Mouse (Mus musculus) embryonic facial prominence, embryonic 15.5 days (tissue): ENCODE measurements at regions not wholly inside any gene's neighbourhood (a gene's known extent, or its start where the extent isn't known, plus 50 kb on each side); places are given as distances from the start of the nearest gene placed in this dataset.

Experiments
- ATAC-seq: fragments of 200-750 bp; cut with Nextera tagmentation; 2 replicates; pipeline ENCODE4 v1.8.0; 2017; ENCODE audit warnings: low read depth, moderate TSS enrichment; ENCODE audit not compliant: insufficient number of reproducible peaks, low FRiP score, low TSS enrichment
- H3K27ac ChIP-seq: fragments of 300-500 bp; sonication (generic); replicated peaks from 2 replicates; pipeline ENCODE4 v1.5.1; 2015; ENCODE audit warnings: mild to moderate bottlenecking, inconsistent platforms
- H3K27me3 ChIP-seq: fragments of 300-500 bp; sonication (generic); 2 replicates; pipeline ENCODE4 v1.6.1; 2015; ENCODE audit warnings: inconsistent platforms
- H3K36me3 ChIP-seq: fragments of 300-500 bp; sonication (generic); 2 replicates; pipeline ENCODE4 v1.6.1; 2015; ENCODE audit warnings: mild to moderate bottlenecking, inconsistent platforms
- H3K4me1 ChIP-seq: fragments of 300-500 bp; sonication (generic); 2 replicates; pipeline ENCODE4 v1.6.1; 2015; ENCODE audit warnings: inconsistent platforms
- H3K4me2 ChIP-seq: fragments of 300-500 bp; sonication (generic); replicated peaks from 2 replicates; pipeline ENCODE4 v1.6.1; 2015; ENCODE audit warnings: mild to moderate bottlenecking, inconsistent platforms
- H3K4me3 ChIP-seq: fragments of 300-500 bp; sonication (generic); replicated peaks from 2 replicates; pipeline ENCODE4 v1.5.1; 2015; ENCODE audit warnings: mild to moderate bottlenecking, inconsistent platforms
- H3K9ac ChIP-seq: fragments of 300-500 bp; sonication (generic); 2 replicates; pipeline ENCODE4 v1.6.1; 2015; ENCODE audit warnings: inconsistent platforms
- H3K9me3 ChIP-seq: fragments of 300-500 bp; sonication (generic); replicated peaks from 2 replicates; pipeline ENCODE4 v1.6.1; 2016; ENCODE audit warnings: inconsistent platforms
- WGBS: fragments of 180-500 bp; shearing (Covaris S2); methylation state at CpG from one replicate; pipeline ENCODE4 v1.1.7; 2015; 5-methylcytosine and 5-hydroxymethylcytosine counted together

DNA sequence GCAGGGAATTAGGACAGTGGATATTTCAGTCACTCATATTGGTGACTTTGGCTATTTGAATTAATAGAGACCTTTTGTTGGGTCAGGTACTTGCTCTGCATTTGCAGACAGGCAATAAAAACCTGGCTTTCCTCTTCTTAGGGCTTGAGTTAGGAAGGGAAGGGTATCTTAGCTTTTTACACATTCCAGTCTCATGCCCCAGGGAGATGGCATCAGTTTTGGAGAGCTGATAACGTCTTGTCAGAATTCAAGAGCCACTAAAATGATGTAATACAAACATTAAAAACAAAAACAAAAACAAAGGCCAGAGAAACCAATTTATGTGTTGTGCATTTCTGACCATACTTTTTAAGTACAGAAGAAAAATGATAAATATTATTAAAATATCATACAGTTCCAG is 214.3 kb downstream of the Ktn1 start:
- no peak overlapping the region for H3K4me2 ChIP-seq
- WGBS, result 52% methylated on average over 1 of the region's 1 CpGs
- no peaks in the 10 kb centered on the region for H3K27me3 ChIP-seq
- H3K9ac ChIP-seq, result no peak overlapping the region
- no peak for ATAC-seq
- H3K36me3 ChIP-seq, result no peaks in the 10 kb centered on the region
- H3K4me3 ChIP-seq, result no peak overlapping the region
- no peaks in the 10 kb centered on the region for H3K9me3 ChIP-seq
- no peak overlapping the region for H3K27ac ChIP-seq
- H3K4me1 ChIP-seq, result peaks cover 4% of the 10 kb centered on the region; the same call in 1 of the 2 replicates

- H3K9me3 ChIP-seq, result no peaks in the 10 kb centered on the region
- no peaks in the 10 kb centered on the region for H3K27me3 ChIP-seq
- no peak for ATAC-seq
- H3K4me2 ChIP-seq, result no peak overlapping the region
- no peak overlapping the region for H3K4me3 ChIP-seq
- H3K4me1 ChIP-seq, result peaks cover 4% of the 10 kb centered on the region; the same call in 1 of the 2 replicates
- H3K36me3 ChIP-seq, result no peaks in the 10 kb centered on the region
- no peak overlapping the region for H3K9ac ChIP-seq
- WGBS, result 31% methylated on average over 5 of the region's 5 CpGs
- H3K27ac ChIP-seq, result no peak overlapping the region
These were observed 214.8 kb downstream of the Ktn1 start for GRCm38 (mm10) chr14:47863067-47863466.

DNA sequence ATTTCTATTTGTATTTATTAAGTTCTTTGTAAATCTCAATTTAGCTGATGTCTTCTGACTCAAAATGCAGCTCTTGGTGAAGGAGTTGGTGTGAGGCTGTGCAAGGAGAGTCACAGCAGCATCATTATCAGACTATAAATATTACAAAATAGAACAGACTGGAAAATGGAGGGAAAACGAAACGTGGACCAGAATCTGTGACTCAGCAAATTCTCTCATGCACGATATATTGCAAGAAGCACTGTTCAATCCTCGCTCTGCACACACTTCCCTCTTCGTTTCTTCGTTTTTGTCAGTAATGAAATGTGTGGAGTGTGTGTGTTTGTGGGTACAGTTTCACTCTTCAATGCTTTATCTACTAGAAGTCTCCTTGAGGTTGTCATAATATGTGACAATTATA is 215.5 kb downstream of the Ktn1 start:
- Histone ChIP-seq H3K36me3 (no peaks in the 10 kb centered on the region), H3K27ac (no peak overlapping the region), H3K4me3 (no peak overlapping the region), H3K27me3 (no peaks in the 10 kb centered on the region), H3K4me2 (no peak overlapping the region), H3K4me1 (no peaks in the 10 kb centered on the region; the same call in 1 of the 2 replicates), H3K9me3 (no peaks in the 10 kb centered on the region), H3K9ac (no peak overlapping the region)
- no peak for ATAC-seq
- 83% methylated on average over 6 of the region's 6 CpGs for WGBS

- no peaks in the 10 kb centered on the region for H3K27me3 ChIP-seq
- no peaks in the 10 kb centered on the region; the same call in 1 of the 2 replicates for H3K4me1 ChIP-seq
- no peaks in the 10 kb centered on the region for H3K9me3 ChIP-seq
- H3K4me2 ChIP-seq, result no peak overlapping the region
- H3K27ac ChIP-seq, result no peak overlapping the region
- H3K4me3 ChIP-seq, result no peak overlapping the region
- WGBS, result 85% methylated on average over 2 of the region's 2 CpGs
- H3K9ac ChIP-seq, result no peak overlapping the region
- no peak for ATAC-seq
- no peaks in the 10 kb centered on the region for H3K36me3 ChIP-seq
These were observed 218.8 kb downstream of the Ktn1 start for GRCm38 (mm10) chr14:47867017-47867416.

DNA sequence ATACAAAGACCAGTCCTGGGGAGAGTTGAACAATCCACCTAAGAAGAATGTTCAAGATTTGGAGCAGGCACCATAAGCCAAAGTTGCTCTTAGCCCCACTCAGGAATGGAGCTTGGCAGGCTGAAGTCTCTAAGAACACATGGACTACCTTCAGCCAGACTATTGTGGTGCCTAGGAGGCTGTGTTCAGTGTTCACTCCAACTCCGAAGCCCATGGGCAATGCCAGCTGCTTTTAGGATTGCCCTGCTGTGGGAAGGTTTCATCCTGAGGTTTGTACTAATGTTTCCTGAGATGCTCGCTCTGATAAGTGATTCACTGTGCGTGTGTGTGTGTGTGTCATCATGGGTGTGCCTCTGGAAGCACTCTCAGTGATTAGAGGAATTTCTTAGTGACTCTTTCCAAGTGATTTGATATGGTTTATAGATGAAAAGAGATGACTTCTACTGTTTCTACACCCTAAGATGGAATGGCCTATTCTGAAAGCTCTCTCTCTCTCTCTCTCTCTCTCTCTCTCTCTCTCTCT is 220.1 kb downstream of the Ktn1 start:
- Histone ChIP-seq H3K27ac (no peak overlapping the region), H3K9me3 (no peaks in the 10 kb centered on the region), H3K27me3 (no peaks in the 10 kb centered on the region), H3K36me3 (no peaks in the 10 kb centered on the region), H3K4me2 (no peak overlapping the region), H3K4me3 (no peak overlapping the region), H3K4me1 (no peaks in the 10 kb centered on the region; the same call in 1 of the 2 replicates), H3K9ac (no peak overlapping the region)
- 64% methylated on average over 3 of the region's 3 CpGs for WGBS
- no peak for ATAC-seq

- Histone ChIP-seq H3K9me3 (no peaks in the 10 kb centered on the region), H3K36me3 (no peaks in the 10 kb centered on the region), H3K27me3 (no peaks in the 10 kb centered on the region), H3K27ac (no peak overlapping the region), H3K4me1 (no peaks in the 10 kb centered on the region), H3K9ac (no peak overlapping the region), H3K4me3 (no peak overlapping the region), H3K4me2 (no peak overlapping the region)
- no peak for ATAC-seq
- WGBS, result 36% methylated on average over 5 of the region's 5 CpGs
These were observed 228.3 kb downstream of the Ktn1 start for GRCm38 (mm10) chr14:47876585-47876984.

DNA sequence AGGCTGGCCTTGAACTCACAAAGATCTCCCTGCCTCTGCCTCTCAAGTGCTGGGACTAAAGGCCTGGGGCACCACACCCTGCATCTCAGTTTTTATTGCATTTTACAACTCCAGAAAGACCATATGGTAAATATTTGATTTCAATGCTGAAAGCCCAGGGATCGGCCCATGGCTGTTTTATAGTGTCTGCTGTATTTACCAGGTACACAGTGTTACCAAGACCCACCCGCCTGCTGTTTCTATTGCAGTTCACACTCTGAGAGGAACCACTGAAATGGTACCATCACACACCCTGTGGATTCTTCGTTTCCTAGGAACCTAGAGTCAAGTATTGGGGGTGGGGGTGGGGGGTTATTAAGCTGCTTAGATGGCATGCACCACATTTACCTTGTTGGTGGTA is 228.9 kb downstream of the Ktn1 start:
- no peak overlapping the region for H3K4me2 ChIP-seq
- H3K27ac ChIP-seq, result no peak overlapping the region
- H3K4me3 ChIP-seq, result no peak overlapping the region
- no peaks in the 10 kb centered on the region for H3K36me3 ChIP-seq
- H3K9me3 ChIP-seq, result no peaks in the 10 kb centered on the region
- 83% methylated on average over 3 of the region's 3 CpGs for WGBS
- no peaks in the 10 kb centered on the region for H3K27me3 ChIP-seq
- ATAC-seq, result no peak
- no peak overlapping the region for H3K9ac ChIP-seq
- H3K4me1 ChIP-seq, result no peaks in the 10 kb centered on the region

GRCm38 (mm10) chr14:47877771-47878443 is 229.7 kb downstream of the Ktn1 start:
- Histone ChIP-seq H3K9me3 (no peaks in the 10 kb centered on the region), H3K27ac (no peak overlapping the region), H3K4me3 (no peak overlapping the region), H3K27me3 (no peaks in the 10 kb centered on the region), H3K4me1 (no peaks in the 10 kb centered on the region), H3K36me3 (no peaks in the 10 kb centered on the region), H3K4me2 (no peak overlapping the region), H3K9ac (no peak overlapping the region)
- no peak for ATAC-seq
- WGBS, result 94% methylated on average over 5 of the region's 5 CpGs

DNA sequence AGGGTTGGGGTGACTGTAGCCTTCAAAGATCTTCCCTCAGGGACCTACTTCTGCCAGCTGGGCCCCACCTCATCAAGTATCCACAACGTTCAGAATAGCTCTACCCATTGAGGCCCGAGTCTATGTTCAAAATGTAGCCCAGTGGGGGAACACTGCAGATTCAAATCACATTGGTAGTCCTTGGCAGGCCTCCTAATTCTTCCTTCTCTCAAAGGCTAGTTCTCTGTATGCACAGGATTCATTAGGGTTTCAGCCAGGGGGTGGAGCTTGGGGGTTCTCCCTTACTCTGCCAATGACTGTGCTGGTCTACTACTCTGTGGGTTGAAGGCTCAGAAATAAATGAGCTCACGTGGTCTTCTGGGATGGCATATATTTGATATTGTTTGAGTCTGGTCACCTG is 235.3 kb upstream of the Peli2 start:
- Histone ChIP-seq H3K9ac (no peak overlapping the region), H3K27ac (no peak overlapping the region), H3K27me3 (no peaks in the 10 kb centered on the region), H3K4me1 (no peaks in the 10 kb centered on the region), H3K4me2 (no peak overlapping the region), H3K9me3 (no peaks in the 10 kb centered on the region), H3K36me3 (no peaks in the 10 kb centered on the region), H3K4me3 (no peak overlapping the region)
- no peak; the same call in 1 of the 2 replicates for ATAC-seq
- WGBS, result 72% methylated on average over 3 of the region's 3 CpGs

DNA sequence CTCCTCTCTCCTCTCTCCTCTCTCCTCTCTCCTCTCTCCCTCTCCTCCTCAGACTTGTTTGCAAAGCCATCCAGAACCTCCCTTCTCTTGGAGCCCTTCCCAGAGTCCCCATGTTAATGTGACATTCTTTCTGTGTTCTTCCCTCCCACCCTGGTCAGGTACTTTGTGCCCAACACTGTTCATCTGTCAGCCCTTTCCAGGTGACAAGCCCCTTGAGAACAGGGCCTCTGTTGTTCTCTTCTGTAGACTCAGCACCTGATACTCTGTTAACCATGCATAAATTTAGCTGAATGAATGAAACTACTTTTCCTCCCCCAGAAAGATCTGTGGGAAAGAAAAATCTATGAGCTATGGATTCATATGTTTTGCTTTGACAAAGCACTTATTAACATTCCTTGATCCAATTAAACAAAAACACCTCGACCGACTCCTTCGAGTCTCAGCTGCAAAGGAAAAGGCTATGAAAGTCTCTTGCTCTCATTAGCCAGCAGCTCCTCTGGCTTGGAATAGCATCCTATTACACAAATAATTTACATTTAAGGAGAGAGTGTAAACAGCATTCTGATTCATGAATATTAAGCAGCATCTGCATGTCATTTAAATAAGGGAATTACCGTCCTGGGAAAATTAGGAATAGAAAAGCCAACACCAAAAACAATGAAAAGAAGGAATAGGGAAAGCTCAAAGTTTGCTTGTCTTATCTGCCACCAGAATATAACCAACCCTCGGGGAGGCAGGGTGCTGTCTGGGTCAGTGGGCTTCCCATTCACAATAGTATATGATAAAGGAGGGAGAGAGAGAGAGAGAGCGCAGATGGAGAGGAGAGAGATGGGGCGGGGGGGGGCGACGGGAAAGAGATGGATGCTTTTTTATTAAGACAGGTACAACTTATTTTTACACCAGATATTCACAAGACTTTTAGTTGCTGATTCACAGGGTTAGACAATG is 230.1 kb upstream of the Peli2 start:
- H3K4me3 ChIP-seq, result no peak overlapping the region
- 72% methylated on average over 9 of the region's 9 CpGs for WGBS
- H3K9me3 ChIP-seq, result no peaks in the 10 kb centered on the region
- H3K36me3 ChIP-seq, result no peaks in the 10 kb centered on the region
- no peak overlapping the region for H3K9ac ChIP-seq
- no peaks in the 10 kb centered on the region for H3K27me3 ChIP-seq
- H3K4me1 ChIP-seq, result no peaks in the 10 kb centered on the region
- no peak overlapping the region for H3K4me2 ChIP-seq
- ATAC-seq, result no peak
- no peak overlapping the region for H3K27ac ChIP-seq

DNA sequence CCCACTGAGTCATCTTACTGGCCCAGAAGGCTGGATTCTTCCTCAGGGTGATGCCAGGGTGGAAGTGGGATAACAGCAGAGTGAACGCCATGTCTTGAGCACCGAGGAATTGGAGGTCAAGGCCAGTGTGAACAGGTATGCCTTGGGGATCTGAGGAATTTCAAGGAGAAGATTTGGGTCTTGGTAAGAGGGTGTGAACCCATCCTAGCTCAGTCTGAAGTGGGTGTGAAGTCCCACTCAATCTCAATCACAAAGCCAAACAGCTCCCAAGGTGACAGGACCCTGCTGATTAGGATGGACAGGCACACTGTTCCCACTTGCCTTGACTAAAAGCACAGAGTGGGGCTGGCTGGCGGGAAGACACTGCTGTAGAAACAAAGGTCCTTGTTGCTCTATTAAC is 224.0 kb upstream of the Peli2 start:
- H3K4me2 ChIP-seq, result no peak overlapping the region
- H3K36me3 ChIP-seq, result no peaks in the 10 kb centered on the region
- H3K4me1 ChIP-seq, result no peaks in the 10 kb centered on the region
- H3K9ac ChIP-seq, result no peak overlapping the region
- H3K27me3 ChIP-seq, result no peaks in the 10 kb centered on the region
- 90% methylated on average over 3 of the region's 3 CpGs for WGBS
- H3K4me3 ChIP-seq, result no peak overlapping the region
- no peak for ATAC-seq
- no peak overlapping the region for H3K27ac ChIP-seq
- H3K9me3 ChIP-seq, result no peaks in the 10 kb centered on the region
